Mouse (Mus musculus) adrenal gland, postnatal 4 days (tissue): ENCODE measurements at regions not wholly inside any gene's neighbourhood (a gene's known extent, or its start where the extent isn't known, plus 50 kb on each side); places are given as distances from the start of the nearest gene placed in this dataset.

Experiments used
- DNase-seq, 2 experiments: peaks; one replicate each; pipeline ENCODE4 v3.0.0; 2021 to 2022; ENCODE audit warnings: low spot score in 2 of 2, mixed read lengths in 2 of 2

DNA sequence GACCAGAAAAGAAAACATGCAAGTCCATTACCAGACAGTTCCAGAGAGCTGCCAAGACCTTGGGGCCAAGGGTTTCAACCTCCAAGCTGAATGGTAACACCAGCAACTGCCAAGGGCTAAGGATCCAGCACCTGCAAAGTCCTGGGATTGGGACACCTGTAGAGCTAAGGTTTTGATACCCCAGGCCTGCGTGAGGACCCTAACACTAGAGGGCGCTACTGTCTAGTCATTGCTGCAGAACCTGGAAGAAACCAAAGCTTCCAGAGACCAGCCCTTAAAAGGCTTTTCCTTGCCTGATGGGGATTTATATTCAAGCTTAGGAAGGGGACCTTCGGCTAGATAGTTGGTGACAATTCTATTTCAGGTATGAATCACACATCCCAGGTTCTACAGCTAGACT lies 263.6 kb downstream of the Pmp22 start:
- no peak for DNase-seq

DNA sequence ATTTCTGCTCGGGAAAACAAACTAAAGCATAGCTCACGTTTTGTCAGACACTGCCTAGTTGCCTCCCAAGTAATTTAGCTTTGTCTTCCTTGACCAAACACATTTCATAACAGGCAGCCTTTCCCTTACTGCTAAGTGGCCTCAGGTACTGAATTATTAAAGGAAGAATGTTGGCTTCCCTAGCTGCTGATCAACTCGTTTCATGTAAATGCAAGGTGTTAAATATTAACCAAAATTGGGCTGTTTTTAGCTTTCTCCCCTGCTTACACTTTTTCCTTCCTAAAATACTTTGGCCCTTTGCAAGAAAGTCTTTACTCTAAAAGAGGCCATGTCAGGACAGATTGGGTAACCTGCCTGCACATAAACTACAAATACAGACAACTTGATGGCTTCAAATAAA lies 265.4 kb downstream of the Pmp22 start:
- DNase-seq = no peak

DNA sequence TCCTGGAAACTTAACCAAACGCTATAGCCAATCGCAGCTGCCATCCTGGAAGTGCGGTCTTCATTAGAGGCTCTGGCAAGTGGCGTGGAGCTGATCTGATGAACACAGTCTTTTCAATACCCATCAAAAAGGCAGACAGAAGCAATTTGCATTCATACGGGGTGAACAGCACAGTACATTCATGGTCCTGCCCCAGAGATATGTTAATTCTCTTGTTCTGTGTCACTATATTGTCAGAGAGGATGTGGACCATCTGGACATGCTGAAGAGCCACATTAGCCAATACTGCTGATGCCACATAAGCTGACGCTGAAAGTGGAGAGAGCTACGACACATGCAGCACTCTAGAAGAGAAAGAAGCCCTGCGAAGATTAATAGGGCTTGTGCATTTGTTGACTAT lies 267.6 kb downstream of the Pmp22 start:
- DNase-seq = no peak

- no peak for DNase-seq
These were observed 274.0 kb downstream of the Pmp22 start for GRCm38 (mm10) chr11:63402741-63403140.

DNA sequence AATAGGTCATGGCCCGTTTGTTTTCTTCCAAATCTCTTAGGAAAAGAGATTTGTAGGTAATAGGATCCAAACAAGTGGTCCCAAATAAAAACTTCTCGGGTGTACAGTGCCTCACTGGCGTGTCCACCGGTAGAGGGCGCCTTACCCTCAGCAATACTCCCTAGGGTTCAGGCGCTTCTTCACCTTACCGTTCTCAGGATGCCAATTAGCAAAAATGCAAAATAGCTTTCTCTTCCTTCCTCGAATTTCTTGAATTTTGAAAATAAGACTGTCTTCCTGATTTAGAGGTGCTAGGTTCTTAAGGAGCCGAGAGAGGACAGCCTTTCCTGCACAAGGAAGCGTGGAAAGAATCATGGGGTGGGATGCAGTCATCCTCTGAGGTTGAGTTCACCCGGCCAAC lies 275.9 kb downstream of the Pmp22 start:
- peak; percentile 28 to 52 for DNase-seq

DNA sequence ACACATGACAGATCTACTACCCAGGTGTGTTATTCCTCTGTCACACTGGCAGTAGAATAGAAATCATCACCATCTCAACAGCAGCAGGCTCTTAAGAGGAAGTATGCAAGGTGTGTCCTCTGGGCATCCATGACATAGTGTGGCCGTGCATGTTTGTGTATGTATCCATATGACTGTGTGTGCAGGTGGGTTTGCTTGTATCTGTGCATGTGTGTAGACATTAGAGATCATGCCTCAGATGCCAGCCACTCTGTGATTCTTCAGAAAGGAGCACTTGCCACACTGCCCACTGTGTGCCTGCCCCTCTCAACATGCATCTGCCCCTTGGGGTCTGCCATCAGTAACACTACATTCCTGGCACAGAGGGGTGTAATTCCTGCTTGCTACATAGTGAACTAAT lies 280.6 kb downstream of the Pmp22 start:
- no peak for DNase-seq

DNA sequence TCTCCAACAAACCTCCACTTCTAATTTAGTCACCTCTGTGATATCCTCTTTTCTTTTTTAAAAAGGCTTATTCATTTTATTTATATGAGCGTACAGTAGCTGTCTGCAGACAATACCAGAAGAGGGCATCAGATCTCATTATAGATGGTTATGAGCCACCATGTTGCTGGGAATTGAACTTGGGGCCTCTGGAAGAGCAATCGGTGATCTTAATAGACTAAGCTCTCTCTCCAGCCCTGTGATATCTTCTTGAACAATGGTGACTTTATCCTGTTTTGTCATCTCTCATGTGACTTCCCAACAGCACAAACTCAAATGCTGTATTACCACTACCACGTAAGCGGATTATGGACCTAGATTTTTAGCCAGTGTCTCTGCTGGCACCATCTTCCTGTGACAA lies 282.1 kb downstream of the Pmp22 start:
- DNase-seq = no peak

- no peak for DNase-seq
These were observed 283.7 kb downstream of the Pmp22 start for GRCm38 (mm10) chr11:63412364-63412991.

DNA sequence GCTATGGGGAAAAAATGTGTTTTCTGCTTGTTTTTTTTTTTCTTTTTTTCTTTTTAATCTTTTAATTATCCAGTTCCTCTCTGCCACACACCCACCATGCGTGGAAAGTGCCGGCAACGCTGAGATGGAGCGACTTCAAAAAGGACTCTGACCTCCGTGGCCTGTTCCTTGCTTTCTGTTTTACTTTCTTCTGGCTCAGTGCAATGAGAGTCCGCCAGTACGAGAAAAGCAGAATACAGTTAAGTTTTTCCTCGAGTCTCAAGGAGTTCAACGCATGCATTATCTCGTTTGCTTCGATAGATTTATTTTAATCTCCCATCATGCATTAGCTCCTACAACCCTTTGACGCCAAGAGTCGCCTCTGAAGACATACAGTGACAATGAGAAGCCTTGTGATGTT lies 284.3 kb downstream of the Pmp22 start:
- no peak for DNase-seq

- DNase-seq = no peak
These were observed 284.8 kb downstream of the Pmp22 start for GRCm38 (mm10) chr11:63413621-63414020.

DNA sequence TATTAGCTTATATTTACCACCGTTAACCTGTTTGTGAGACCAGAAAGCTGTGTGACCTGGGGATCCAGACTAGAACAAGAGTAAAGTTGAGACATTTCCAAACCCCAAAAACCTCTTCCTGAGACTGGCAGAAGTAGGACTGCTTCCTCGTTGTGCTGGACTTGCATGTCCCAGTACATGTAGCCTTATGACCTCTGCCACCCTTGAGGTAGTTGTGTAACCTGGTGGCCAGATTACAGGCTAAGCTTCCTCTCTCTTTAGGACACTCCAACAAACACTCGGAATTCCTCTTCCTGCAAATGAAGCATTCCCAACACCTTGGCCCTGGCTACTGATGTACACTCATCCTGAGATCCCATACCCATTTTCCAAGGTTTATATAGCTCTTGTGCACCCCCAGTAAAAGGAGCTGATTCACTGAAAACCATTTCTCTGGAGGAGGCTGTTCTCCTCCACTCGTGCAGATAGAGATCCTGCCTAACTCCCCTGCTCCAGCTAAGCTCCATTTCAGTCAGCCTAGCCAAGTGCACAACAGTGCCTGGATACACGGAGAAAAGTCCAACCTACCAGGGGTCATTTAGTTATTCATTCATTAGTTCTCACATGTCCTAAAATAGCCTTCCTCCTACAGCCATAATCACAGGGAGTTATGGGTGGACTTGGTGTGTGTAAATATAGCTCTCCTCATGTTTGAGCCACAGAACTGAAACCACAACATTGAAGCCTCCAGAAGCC lies 289.4 kb downstream of the Pmp22 start:
- no peak for DNase-seq

DNA sequence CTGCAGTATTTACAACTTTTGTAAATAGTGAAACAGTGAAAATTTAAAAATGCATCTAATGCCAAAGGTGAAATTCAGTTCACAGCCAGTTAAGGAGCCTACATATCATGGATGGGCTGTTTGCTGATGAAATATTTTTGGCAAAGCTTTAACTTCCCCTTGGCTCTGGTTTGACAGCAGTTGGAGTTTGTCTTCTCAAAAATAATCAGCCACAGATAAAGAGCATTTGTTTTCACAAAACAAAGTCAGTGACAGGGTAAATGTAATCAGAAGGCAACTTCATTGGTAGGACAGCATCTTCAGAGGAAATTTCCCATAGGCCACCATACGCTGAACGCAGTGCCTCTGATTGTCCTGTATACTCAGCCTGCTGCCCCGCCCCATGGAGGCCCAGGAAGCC lies 291.6 kb downstream of the Pmp22 start:
- DNase-seq = no peak

DNA sequence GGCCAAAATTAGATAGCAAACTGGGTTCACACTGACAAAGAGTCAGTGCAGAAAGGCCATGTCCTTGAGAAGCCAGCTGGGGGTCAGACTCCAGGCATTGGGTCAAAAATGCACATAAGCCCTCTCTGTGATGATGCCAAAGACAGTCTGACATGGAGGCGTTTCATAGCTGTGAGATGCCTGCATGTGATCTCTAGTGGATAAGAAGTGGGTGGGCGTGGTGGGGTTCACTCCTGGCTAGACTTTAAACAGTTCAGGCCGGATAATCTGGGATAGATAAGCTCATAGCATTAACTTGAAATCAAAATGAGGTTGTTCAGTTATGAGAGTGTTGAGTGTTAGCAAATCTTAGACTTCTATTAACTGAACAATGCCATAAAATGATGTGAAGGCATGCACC lies 293.3 kb downstream of the Pmp22 start:
- DNase-seq = no peak

DNA sequence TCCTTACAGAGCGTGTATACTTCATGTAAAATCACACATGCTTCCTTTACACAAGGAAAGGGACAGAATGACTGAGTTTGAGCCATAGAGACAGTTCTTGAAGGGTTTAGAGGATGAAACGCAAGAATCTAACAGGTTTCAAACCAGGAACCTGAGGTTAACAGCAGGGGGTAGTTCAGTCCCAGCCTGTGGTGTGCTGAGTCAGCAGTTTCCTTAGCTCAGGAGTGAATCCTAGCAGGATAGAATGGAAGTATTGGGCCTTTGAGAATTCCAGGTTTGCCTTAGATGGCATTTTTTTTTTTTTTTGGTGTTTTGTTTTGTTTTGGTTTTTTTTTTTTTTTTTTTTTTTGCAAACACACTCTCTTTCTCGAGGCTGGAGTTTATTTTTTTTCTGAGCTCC lies 295.5 kb downstream of the Pmp22 start:
- DNase-seq = no peak

DNA sequence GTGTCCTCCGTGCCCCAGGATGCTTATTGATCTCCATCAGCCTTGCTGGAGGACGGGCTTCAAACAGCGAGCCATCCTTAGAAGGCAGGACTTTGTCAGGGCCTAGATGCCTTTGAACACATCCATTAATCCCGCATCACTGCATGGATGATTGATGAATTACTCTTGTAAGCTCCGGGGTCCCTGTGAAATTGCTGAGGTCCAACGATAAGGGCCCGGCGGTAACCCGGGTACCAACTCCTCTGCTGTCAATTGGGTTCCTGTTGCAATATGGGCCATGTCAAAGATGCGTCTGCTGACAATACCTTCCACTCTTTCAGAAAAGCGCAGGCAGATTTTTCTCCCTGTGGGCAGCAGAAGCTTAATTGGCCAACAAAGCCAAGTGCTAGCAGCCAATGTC lies 297.0 kb downstream of the Pmp22 start:
- no peak for DNase-seq

- DNase-seq = no peak
These were observed 325.0 kb downstream of the Pmp22 start for GRCm38 (mm10) chr11:63453786-63454185.

GRCm38 (mm10) chr11:63454910-63455531 lies 326.2 kb downstream of the Pmp22 start:
- no peak for DNase-seq

DNA sequence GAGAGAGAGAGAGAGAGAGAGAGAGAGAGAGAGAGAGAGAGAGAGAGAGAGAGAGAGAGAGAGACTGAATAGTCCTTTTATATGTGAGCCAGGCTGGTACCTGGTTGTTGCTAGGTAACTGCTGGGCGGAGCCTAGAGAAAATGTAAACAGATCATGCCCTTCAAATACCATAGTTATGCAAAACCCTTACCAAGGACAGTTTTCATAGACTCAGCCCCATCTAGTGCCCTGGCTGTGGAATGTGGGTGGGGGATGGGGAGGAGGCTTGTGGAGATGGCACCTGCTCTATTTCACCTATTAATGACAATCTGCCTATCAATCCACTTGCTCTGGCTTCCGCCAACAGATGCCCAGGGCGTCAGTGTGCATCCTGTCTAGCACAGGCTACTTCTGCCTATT lies 327.6 kb downstream of the Pmp22 start:
- no peak for DNase-seq

DNA sequence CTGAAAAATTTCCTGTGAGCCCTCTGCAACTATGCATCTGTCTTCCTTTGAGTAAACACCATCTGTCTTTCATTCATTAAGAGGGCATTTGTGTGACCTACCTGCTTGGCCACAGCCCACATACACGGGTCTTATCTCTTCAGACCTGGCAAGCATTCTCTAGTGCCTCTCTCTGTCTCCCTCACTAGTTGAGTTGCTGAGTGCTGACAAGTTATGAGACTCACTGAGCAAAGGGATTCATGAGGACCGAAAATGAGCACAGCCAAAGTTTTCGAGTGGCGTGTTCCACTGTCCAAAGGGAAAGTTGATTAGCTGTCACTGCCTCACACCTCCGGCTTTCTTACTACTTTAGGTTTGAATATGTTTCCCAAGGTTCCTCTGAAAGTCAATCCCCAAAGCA lies 328.5 kb downstream of the Pmp22 start:
- no peak for DNase-seq

DNA sequence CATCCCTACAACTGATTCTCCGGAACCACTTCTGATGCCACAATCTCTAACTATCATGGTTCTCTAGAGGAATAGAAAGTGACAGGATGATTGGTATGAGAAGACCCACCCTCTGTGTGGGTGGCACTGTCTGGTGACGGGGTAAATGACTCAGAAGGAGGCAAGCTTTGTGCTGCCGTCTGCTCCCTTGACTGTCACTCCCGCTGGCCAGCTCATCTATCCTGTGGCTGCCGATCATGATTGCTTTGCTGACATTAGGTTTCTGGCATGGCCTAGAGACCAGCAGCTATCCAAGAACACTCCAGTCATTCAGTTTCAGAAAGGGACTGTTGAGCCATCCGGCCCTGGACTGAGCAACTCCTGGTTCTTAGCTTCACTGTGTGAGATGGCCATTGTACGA lies 331.4 kb downstream of the Pmp22 start:
- DNase-seq = no peak

GRCm38 (mm10) chr11:63463797-63464331 lies 335.1 kb downstream of the Pmp22 start:
- no peak for DNase-seq

- DNase-seq = no peak
These were observed 337.2 kb downstream of the Pmp22 start for GRCm38 (mm10) chr11:63465941-63466340.

DNA sequence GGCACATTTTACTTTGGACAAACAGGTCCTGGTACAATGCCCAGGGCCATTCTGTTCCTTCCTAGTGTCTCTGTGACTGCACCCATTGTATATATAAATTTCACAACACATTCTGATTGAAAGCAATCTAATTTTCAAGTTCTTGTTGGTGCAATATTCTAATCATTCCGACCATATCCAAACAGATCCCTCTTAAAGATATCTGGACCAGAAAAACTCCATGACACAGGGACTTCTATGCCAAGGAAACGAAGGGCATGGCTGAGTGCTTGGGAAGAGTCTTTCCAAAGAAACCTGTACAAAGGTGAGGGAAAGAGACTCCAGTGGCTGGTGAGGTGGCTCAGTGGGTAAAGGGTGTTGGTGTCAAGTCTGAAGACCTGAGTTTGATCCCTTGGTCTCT lies 337.8 kb downstream of the Pmp22 start:
- no peak for DNase-seq
